Mouse (Mus musculus) heart, postnatal 0 days (tissue): ENCODE measurements around the gene Tbx6.

Experiments used
- CTCF ChIP-seq: IDR thresholded peaks from 2 replicates; pipeline ENCODE4 v1.5.1; 2016; ENCODE audit warnings: antibody characterized with exemption, control low read depth, low read depth
- EP300 ChIP-seq: IDR thresholded peaks from 2 replicates; pipeline ENCODE4 v1.6.1; 2016; ENCODE audit warnings: antibody characterized with exemption, low read depth

- no peak for TF ChIP-seq EP300
- TF ChIP-seq CTCF = no peak
Measured at GRCm38 (mm10) chr7:126794271-126794605, 13.0 kb downstream of the Tbx6 start.
